Mouse (Mus musculus): ENCODE results near the gene Gm10320.

GRCm38 (mm10) chr13:98540206-98540605 lies 48.4 kb upstream of the Gm10320 start:
- TF ChIP-seq CTCF (conservative IDR thresholded peaks at IDR 0.05; ENCODE audit: insufficient read depth, insufficient read length, low read depth, low read length) (no peak), POLR2A (IDR thresholded peaks at IDR 0.05; ENCODE audit: low read depth, low read length) (no peak)
